Mouse (Mus musculus): ENCODE results near the gene Ugt1a5.

DNA sequence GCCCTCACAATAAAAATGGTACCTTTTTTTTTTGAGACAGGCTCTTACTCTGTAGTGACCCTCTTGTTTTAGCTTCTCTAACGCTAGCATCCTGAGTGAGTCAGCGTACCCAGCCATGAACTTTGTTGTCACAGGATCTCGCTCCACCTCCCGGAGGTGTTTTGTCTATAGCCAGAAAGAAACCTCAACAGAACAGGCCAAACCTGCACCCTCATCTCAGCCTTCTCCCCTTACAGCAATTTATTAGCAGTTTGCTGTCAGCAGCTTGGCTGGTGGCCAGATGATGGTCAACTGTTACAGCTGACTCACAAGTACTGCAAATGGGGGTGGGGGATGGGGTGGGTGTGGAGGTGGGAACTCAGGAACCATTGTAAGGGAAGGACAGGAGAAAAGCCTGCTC lies 96.4 kb downstream of the Ugt1a5 start:
- no peak for TF ChIP-seq ZC3H11A (IDR thresholded peaks at IDR 0.05; ENCODE audit: borderline replicate concordance, low read depth, low read length)
- TF ChIP-seq MAFK (IDR thresholded peaks at IDR 0.05; ENCODE audit: insufficient read depth, low read depth, low read length), result no peak
- TF ChIP-seq ZNF384 (IDR thresholded peaks at IDR 0.05; ENCODE audit: low read depth, low read length), result no peak

Measured in ES-E14 (cell line).